Mouse (Mus musculus) urinary bladder, postnatal 4 days (tissue): ENCODE results near the gene Cfap54.

Source experiments
- DNase-seq, 2 experiments: peaks; one replicate each; pipeline ENCODE4 v3.0.0; 2021 to 2022; ENCODE audit warnings: low spot score in 2 of 2

Gene Cfap54

DNA sequence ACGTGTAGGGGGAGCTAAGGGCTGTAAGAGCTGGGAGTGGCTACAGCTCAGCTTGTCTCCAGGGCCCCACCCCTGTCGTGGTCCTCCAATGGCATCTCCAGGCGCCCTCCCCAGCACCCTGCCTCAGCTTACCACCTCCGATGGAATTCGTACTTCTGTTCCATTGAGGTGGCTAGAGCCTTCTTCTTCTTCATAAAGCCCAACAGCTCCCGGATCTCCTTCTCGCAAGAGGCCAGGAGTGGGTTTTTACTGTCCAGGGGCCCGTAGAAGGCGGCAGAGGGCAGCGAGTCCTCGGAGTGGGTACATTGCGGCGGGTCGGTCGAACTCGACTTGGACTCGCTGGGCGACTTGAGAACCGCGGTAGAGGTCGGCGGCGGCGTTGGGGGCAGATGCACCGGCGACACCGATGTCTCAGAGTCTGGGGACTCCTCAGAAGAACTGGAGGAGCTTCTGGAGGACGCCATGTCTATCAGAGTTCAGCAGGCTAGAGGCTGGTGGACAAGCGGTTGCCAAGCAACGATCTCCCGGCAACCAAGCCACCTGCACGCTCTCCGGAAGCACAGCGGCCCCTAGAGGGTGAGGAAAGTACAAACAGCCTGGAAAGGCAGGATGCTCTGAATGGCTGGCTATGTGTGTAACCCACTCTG lies at the start of gene Cfap54:
Gene Cfap54 (minus strand): TSS at position 486 of the 647 bp plus-strand sequence.
- peak; percentile 74 to 81 for DNase-seq

DNA sequence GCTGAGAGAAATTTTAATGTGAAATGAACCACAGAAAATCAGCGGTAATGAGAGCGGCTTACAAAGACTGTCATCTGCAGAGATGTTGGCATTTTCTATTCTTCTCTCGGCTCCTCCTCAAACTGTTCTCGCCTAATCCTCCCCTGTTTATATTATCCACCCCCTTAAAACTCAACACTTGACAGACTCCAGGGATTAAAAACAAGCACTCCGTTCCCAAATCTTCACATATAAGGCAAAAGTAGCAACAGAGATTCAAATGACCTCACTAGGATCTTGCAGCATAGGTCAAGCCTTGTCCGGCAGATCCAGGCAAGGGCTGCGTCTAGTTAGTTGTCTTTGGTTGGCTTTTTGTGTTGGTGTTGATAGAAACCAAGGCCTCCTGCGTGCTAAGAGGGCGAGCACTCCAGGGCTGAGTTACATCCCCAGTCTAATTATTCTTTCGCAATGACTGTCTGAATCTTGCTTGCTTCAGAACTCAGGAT lies 49.1 kb upstream of the Cfap54 start:
- DNase-seq = no peak

- DNase-seq = no peak
Observed at GRCm38 (mm10) chr10:93129904-93130455, 48.6 kb upstream of the Cfap54 start.

GRCm38 (mm10) chr10:93129345-93129744 lies 47.9 kb upstream of the Cfap54 start:
- DNase-seq = no peak

DNA sequence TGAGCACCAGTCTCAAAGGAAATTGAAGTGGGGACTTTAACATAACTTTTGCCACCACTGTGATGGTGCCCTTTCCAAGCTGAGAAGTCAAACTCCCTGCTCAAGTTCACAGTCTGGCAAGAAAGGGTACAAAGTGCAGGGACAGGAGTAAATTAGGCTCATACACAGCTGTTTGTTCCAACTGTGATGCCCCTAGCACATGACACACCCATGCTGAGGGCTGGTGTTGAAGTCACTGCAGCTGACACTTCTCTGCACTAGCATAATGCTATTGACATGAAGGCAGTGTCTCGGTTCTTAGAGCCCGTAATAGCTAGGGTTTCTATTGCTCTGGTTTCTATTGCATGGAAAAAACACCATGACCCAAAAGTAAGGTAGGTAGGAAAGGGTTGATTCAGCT lies 47.1 kb upstream of the Cfap54 start:
- no peak for DNase-seq

- no peak for DNase-seq
Observed at GRCm38 (mm10) chr10:93126025-93126424, 44.6 kb upstream of the Cfap54 start.

DNA sequence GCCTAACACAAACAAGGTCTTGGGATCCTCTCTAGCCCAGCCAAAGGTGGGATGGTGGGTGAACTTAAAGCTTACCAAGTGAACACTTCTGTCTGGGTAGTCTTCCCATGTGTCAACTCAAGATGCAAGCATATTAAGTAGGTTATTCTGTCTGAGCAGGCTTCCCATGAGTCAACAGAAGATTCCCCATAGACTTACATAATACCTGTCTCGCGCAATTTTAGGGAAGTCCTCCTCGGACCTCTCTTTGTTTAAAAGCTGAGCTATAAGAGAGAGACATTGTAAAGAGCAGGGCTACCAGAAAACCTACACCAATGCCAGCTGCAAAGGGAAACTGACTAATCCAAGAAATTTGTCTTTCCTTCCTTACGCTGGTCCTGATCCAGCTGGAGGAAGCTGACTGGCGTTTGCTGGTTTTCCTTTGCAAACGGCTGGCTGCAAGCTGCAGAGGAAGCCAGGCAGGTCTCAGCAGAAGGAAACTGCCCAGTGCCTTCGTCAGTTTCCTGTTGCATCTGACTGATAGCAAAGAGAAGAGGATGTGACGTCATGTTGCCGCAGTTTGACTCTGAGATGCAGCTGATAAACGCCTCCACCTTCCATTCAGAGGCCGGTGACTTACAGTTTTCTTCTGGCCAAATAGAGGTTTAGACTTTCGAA lies 42.7 kb upstream of the Cfap54 start:
- no peak for DNase-seq

DNA sequence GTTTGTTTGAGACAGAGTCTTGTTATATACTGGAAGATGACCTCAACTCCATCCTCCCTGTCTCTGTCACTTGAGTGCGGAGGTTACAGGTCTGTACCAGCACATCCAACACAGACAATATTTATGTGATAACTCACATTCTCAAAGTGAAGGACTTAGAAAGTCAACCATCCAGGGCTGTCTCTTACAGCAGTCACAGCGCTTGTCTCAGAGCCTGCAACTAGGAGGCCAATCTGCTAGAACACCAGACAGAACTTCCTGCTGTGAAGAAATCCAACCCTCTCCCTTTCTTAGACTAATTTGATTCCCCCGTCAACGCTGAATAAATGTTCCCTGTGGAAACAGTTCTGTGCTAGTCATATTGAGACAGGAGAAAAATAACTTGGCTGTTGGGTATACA lies 41.9 kb upstream of the Cfap54 start:
- no peak for DNase-seq

GRCm38 (mm10) chr10:93122399-93123184 lies 41.2 kb upstream of the Cfap54 start:
- DNase-seq = no peak

DNA sequence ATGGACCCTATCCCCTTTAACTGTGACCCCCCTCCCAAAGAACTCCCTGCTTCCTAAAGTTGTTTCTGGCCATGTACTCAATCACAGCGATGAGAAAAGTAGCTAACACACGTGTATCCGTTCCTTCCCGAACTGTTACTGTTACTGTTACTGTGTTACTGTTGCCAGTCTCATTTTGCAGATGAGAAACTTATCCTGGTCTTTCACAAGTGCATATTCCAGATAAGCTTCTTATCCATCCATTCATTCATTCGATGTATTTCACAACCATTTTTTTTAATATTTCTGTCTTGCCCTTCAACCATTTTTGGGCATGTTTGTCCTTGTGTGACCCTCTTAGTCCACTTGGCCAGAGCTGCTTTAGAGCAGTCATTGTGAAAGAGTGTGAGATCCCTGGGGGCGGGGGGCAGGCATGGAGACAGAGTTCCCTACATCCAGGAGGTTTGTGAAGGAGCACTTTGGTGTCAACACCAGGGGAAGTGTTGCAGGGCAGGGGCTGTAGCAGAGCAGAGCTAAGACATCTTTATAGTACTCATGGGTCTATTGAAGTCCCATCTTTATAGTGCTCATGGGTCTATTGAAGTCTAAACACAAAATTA lies 39.9 kb upstream of the Cfap54 start:
- DNase-seq = no peak

GRCm38 (mm10) chr10:93119809-93120208 lies 38.4 kb upstream of the Cfap54 start:
- no peak for DNase-seq

GRCm38 (mm10) chr10:93116636-93117035 lies 35.2 kb upstream of the Cfap54 start:
- DNase-seq = no peak

GRCm38 (mm10) chr10:93115743-93116142 lies 34.3 kb upstream of the Cfap54 start:
- no peak for DNase-seq

DNA sequence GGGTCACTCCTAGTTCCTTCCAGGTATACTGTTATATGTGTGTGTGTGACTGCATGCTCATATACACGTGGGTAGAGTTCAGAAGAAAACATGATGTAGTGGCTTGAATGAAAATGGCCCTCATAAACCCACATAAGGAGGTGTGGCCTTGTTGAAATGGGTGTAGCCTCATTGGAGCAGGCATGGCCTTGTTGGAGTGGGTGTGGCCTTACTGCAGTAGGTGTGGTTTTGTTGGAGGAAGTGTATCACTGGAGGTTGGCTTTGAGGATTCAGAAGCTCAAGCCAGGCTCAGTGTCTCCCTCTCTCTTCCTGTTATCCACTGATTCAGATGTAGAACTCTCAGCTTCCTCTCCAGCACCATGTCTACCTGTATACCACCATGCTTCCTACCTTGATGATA lies 33.4 kb upstream of the Cfap54 start:
- no peak for DNase-seq

GRCm38 (mm10) chr10:93113968-93114367 lies 32.5 kb upstream of the Cfap54 start:
- DNase-seq = no peak

- DNase-seq = no peak
Observed at GRCm38 (mm10) chr10:93112021-93112420, 30.6 kb upstream of the Cfap54 start.

GRCm38 (mm10) chr10:93111412-93111811 lies 30.0 kb upstream of the Cfap54 start:
- DNase-seq = no peak

DNA sequence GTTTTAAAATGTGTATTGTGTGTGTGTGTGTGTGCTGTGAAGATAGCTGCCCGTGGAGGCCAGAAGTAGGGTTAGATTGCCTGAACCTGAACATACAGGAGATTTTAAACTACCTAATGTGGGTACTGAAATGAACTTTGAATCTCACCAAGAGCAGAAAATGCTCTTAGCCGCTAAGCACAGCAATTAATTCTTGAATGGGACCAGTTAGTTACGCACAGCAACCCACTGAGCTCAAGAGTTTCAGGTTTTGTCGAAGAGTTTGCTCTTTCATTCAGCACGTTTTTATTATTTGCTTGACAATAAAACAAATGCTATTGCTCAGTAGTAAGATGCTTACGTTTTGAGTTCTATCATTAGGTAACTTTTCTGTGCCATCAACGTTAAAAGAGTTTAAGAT lies 23.9 kb upstream of the Cfap54 start:
- no peak for DNase-seq

- no peak for DNase-seq
Observed at GRCm38 (mm10) chr10:93104357-93104756, 22.9 kb upstream of the Cfap54 start.

DNA sequence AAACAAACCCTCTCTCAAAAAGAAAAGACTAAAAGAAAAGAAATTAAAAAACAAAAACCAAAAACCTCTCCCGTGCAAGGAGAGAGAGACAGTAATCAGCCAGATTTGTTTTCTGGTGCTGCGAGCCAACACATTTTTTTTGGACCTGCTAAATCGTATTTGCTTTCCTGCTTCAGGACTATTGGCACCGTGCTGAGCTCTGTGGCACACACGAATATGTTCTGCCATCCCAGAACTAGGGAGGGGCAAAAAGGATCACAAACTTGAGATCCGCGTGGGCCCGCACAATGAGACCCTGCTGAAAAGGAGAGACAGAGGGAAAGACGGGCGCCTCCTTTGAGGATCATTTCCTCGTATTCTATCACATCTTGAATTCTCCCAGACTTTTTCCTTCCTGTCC lies 22.3 kb upstream of the Cfap54 start:
- no peak for DNase-seq

GRCm38 (mm10) chr10:93102321-93102720 lies 20.9 kb upstream of the Cfap54 start:
- DNase-seq = no peak

- DNase-seq = no peak
Observed at GRCm38 (mm10) chr10:93098211-93098805, 16.9 kb upstream of the Cfap54 start.
